Mouse (Mus musculus): ENCODE results near the gene Ncf2. TPM values are rescaled to one million over a fixed set of nuclear protein-coding genes. Genes with fewer than 3 reads are reported as not detected.
"Not testable (repeated sequence)": the region's sequence is repeated elsewhere in the genome, so short reads cannot be mapped to it uniquely, and the experiment has no call there.

Gene Ncf2
- polyA plus RNA-seq, 1 experiment from 2014 or later = 7.3 TPM

DNA sequence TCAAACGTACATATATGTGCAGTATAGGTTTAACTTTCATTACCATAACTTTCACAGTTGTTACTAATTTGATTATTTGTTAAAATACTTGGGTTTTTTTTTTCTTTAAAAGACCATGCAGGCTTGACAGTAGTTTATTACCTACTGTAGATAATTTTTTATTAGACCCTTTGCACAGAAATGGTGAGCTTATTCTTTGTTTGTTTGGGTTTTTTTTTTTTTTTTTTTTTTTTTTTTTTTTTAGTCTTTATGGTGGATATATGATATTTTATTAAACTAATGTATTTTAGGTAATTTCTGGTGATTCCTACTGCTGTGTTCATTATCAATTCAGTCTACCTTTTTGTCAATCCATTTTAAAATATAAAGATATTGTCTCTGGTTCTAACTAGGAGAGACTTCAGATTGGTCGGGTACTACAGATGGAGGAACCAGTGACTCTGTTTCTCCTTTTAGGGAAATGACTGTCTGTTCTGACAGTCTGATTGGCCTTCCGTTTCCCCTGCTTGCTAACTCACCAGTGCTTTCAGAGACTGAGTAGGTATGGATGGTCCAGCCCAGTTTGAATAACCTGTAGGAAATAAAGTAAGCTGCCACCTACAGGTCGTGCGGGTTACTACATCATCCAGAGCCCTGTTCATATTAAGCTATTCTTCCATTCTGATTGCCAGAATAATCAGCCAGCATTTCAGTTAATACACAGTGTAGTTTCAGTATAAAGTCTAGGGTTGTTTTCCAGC, 32.1 kb upstream of the Ncf2 start:
- no peaks in the 10 kb centered on the region for H3K9me3 ChIP-seq (replicated peaks; ENCODE audit: low read length)

GRCm38 (mm10) chr1:152771016-152771415, 29.0 kb upstream of the Ncf2 start:
- Histone ChIP-seq H3K9ac (ENCODE audit: low read depth, low read length) (no peak overlapping the region), H3K36me3 (ENCODE audit: insufficient read depth, low read length) (peaks cover 33% of the 10 kb centered on the region), H3K27me3 (ENCODE audit: insufficient read depth, low read length) (no peaks in the 10 kb centered on the region), H3K9me3 (replicated peaks; ENCODE audit: low read length) (no peaks in the 10 kb centered on the region), H3K4me3 (replicated peaks; ENCODE audit: low read depth, low read length) (no peak overlapping the region), H3K27ac (no peak overlapping the region), H3K4me2 (ENCODE audit: low read length) (no peak overlapping the region), H3K4me1 (replicated peaks; ENCODE audit: insufficient read depth, low read length) (no peaks in the 10 kb centered on the region)
- WGBS = 91% methylated on average over 9 of the region's 9 CpGs
- no peak for TF ChIP-seq CTCF (IDR thresholded peaks at IDR 0.05; ENCODE audit: low read depth)
- no peak for ATAC-seq (replicated peaks; ENCODE audit: low FRiP score, low read depth)
- no peak for DNase-seq (ENCODE audit: low spot score)

More for the DNA sequence above, 32.1 kb upstream of the Ncf2 start:
- Histone ChIP-seq H3K4me3 (replicated peaks; ENCODE audit: low read depth, low read length) (peak overlapping the region; percentile 91), H3K27me3 (ENCODE audit: insufficient read depth, low read length) (no peaks in the 10 kb centered on the region), H3K9ac (ENCODE audit: low read depth, low read length) (no peak overlapping the region), H3K27ac (no peak overlapping the region), H3K36me3 (ENCODE audit: insufficient read depth, low read length) (peaks cover 21% of the 10 kb centered on the region; the same call in 1 of the 2 replicates), H3K4me2 (ENCODE audit: low read length) (peak overlapping the region; percentile 83), H3K4me1 (replicated peaks; ENCODE audit: insufficient read depth, low read length) (no peaks in the 10 kb centered on the region)
- WGBS = 6% methylated on average over 5 of the region's 5 CpGs
- ATAC-seq (replicated peaks; ENCODE audit: low FRiP score, low read depth) (no peak), DNase-seq (ENCODE audit: low spot score) (peak; percentile 93)
- TF ChIP-seq CTCF (IDR thresholded peaks at IDR 0.05; ENCODE audit: low read depth) = peak; percentile 81

- ATAC-seq (replicated peaks; ENCODE audit: low FRiP score, low read depth); H3K9me3 ChIP-seq (replicated peaks; ENCODE audit: low read length); H3K4me2 ChIP-seq (ENCODE audit: low read length); H3K9ac ChIP-seq (ENCODE audit: low read depth, low read length); DNase-seq (ENCODE audit: low spot score); H3K4me3 ChIP-seq (replicated peaks; ENCODE audit: low read depth, low read length); H3K27me3 ChIP-seq (ENCODE audit: insufficient read depth, low read length); H3K4me1 ChIP-seq (replicated peaks; ENCODE audit: insufficient read depth, low read length); H3K27ac ChIP-seq: not testable (repeated sequence)
- WGBS = 89% methylated on average over 3 of the region's 3 CpGs
- peaks cover 32% of the 10 kb centered on the region for H3K36me3 ChIP-seq (ENCODE audit: insufficient read depth, low read length)
Measured at GRCm38 (mm10) chr1:152774601-152775000, 25.4 kb upstream of the Ncf2 start.

DNA sequence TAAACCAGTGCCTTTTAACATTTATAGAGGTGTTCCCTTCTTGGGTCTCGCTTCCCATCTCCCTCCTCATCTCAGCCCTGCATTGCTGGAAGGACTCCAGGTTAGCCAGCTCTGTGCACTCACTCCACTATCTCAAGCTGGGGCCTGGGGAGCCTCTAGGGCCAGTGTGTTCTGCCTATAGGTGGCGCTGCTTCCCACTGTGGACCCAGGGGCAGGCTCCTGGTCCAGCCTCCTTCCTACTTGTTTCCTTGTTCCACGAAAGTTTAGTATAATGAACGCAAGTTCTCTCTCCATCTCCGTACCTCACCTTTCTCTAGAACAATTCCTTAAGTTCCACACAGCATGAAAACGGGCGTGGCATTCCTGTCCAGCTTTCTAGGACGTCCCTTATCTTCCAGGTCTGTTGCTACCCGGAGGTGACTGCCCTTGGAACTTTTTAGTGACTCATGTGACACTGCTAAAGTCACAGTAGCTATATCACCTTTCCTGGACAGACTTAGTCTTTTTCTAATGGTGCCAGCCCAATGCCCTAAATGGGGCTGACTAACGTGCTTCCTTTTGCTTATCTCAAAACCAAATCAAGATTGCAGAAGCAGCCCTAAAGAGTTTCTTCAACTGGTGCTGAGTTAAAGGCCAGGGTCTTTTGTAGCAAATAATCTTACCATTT, 20.8 kb upstream of the Ncf2 start:
- H3K4me2 ChIP-seq (ENCODE audit: low read length) = no peak overlapping the region
- WGBS = 29% methylated on average over 10 of the region's 10 CpGs
- ATAC-seq (replicated peaks; ENCODE audit: low FRiP score, low read depth) (no peak), DNase-seq (ENCODE audit: low spot score) (peak; percentile 60)
- H3K27me3 ChIP-seq (ENCODE audit: insufficient read depth, low read length) = no peaks in the 10 kb centered on the region
- no peak overlapping the region for H3K4me3 ChIP-seq (replicated peaks; ENCODE audit: low read depth, low read length)
- H3K27ac ChIP-seq = no peak overlapping the region
- peaks cover 12% of the 10 kb centered on the region for H3K36me3 ChIP-seq (ENCODE audit: insufficient read depth, low read length)
- TF ChIP-seq CTCF (IDR thresholded peaks at IDR 0.05; ENCODE audit: low read depth) = peak; percentile 76
- H3K9ac ChIP-seq (ENCODE audit: low read depth, low read length) = no peak overlapping the region
- H3K9me3 ChIP-seq (replicated peaks; ENCODE audit: low read length) = no peaks in the 10 kb centered on the region
- no peaks in the 10 kb centered on the region for H3K4me1 ChIP-seq (replicated peaks; ENCODE audit: insufficient read depth, low read length)

DNA sequence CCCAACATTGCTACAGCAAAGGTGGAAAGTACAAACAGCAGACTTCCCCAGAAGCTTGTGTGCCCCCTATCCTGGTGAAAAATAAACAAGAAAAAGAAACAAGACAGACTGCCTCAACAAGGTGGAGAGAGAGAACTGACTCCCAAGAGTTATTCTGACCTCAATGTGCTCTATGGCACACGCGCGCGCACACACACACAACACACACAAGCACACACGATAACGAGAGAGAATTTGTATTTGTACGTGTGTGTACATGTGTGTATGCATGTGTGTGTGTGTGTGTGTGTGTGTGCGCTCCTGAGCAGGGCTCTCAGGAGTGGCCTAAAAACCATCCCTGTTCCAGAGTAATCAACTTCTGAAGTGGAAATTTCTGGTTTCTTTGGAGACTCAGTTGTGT, 15.4 kb upstream of the Ncf2 start:
- H3K36me3 ChIP-seq (ENCODE audit: insufficient read depth, low read length) = no peaks in the 10 kb centered on the region
- no peak overlapping the region for H3K9ac ChIP-seq (ENCODE audit: low read depth, low read length)
- no peak for ATAC-seq (replicated peaks; ENCODE audit: low FRiP score, low read depth)
- H3K4me3 ChIP-seq (replicated peaks; ENCODE audit: low read depth, low read length) = no peak overlapping the region
- no peaks in the 10 kb centered on the region for H3K4me1 ChIP-seq (replicated peaks; ENCODE audit: insufficient read depth, low read length)
- no peak overlapping the region for H3K27ac ChIP-seq
- TF ChIP-seq CTCF (IDR thresholded peaks at IDR 0.05; ENCODE audit: low read depth) = no peak
- H3K9me3 ChIP-seq (replicated peaks; ENCODE audit: low read length) = no peaks in the 10 kb centered on the region
- WGBS = 97% methylated on average over 8 of the region's 8 CpGs
- no peak for DNase-seq (ENCODE audit: low spot score)
- H3K27me3 ChIP-seq (ENCODE audit: insufficient read depth, low read length) = no peaks in the 10 kb centered on the region
- H3K4me2 ChIP-seq (ENCODE audit: low read length) = no peak overlapping the region

- not testable (repeated sequence) for ATAC-seq (replicated peaks; ENCODE audit: low FRiP score, low read depth); H3K36me3 ChIP-seq (ENCODE audit: insufficient read depth, low read length); H3K4me1 ChIP-seq (replicated peaks; ENCODE audit: insufficient read depth, low read length); H3K9ac ChIP-seq (ENCODE audit: low read depth, low read length); H3K4me2 ChIP-seq (ENCODE audit: low read length); DNase-seq (ENCODE audit: low spot score); H3K4me3 ChIP-seq (replicated peaks; ENCODE audit: low read depth, low read length); H3K9me3 ChIP-seq (replicated peaks; ENCODE audit: low read length); H3K27ac ChIP-seq; H3K27me3 ChIP-seq (ENCODE audit: insufficient read depth, low read length)
- 82% methylated on average over 3 of the region's 3 CpGs for WGBS
Measured at GRCm38 (mm10) chr1:152785446-152785845, 14.5 kb upstream of the Ncf2 start.

All from kidney, postnatal 0 days (tissue).